Mouse (Mus musculus) gastrocnemius, adult 18-20 months (tissue): ENCODE results near the gene Btc. TPM values are rescaled to one million over a fixed set of nuclear protein-coding genes. Genes with fewer than 3 reads are reported as not detected.

Experiments
- DNase-seq: peaks from one replicate; pipeline ENCODE4 v3.0.0; 2021; ENCODE audit warnings: low spot score
- total RNA-seq, 2 experiments: library from RNA; stranded (reverse); gene quantifications; 2 replicates each; pipeline ENCODE4 v1.2.3; 2021

The Btc gene
- total RNA-seq, 2 experiments from 2014 or later, result 0.80 to 0.83 TPM

- DNase-seq, result peak; percentile 49
Observed at GRCm38 (mm10) chr5:91321840-91322239, 81.0 kb downstream of the Btc start.

GRCm38 (mm10) chr5:91320348-91320747, 82.4 kb downstream of the Btc start:
- no peak for DNase-seq

GRCm38 (mm10) chr5:91313971-91314370, 88.8 kb downstream of the Btc start:
- no peak for DNase-seq

GRCm38 (mm10) chr5:91311767-91312166, 91.0 kb downstream of the Btc start:
- DNase-seq, result no peak

- no peak for DNase-seq
Observed at GRCm38 (mm10) chr5:91308576-91308975, 94.2 kb downstream of the Btc start.

- DNase-seq, result peak; percentile 38
Observed at GRCm38 (mm10) chr5:91307907-91308306, 94.9 kb downstream of the Btc start.

Other genes with a start within 250 kb of the Btc start
- 10 to 100 TPM; 18.2 to 21.7 TPM for gene Parm1, start 114.6 kb upstream of the Btc start, total RNA-seq